Comparison of ENCODE assay signal across 13 mouse cellular contexts in genomic region chr10:44454111-44454510, GRCm38 (mm10).
"Had no signal": no experiment of that assay in that cellular context is flagged by ENCODE, and none has a peak within 500 bp of the region (broad histone marks: within the 10 kb centered on the region; RNA-seq: fewer than 3 reads in every experiment).

No protein-coding gene starts in this region.

- H3K36me3 ChIP-seq: limb, embryonic 12.5 days; midbrain, embryonic 10.5 days; neural tube, embryonic 15.5 days; stomach, embryonic 15.5 days had no signal

- H3K9me3 ChIP-seq: limb, embryonic 12.5 days; midbrain, embryonic 10.5 days; neural tube, embryonic 15.5 days; stomach, embryonic 15.5 days had no signal

- H3K9ac ChIP-seq: limb, embryonic 12.5 days; liver, embryonic 14.5 days; neural tube, embryonic 15.5 days; stomach, embryonic 15.5 days had no signal

- H3K27ac ChIP-seq: layer of hippocampus, adult 2 months; limb, embryonic 12.5 days; liver, embryonic 14.5 days; midbrain, embryonic 10.5 days; neural tube, embryonic 15.5 days; stomach, embryonic 15.5 days had no signal

- H3K4me2 ChIP-seq: limb, embryonic 12.5 days; neural tube, embryonic 15.5 days; stomach, embryonic 15.5 days had no signal

- DNase-seq: kidney, postnatal 10 days; kidney, postnatal 4 days; lung, adult 18-20 months; lung, postnatal 4 days; midbrain, embryonic 14.5 days; thymus, postnatal 14 days had no signal

- H3K4me3 ChIP-seq: layer of hippocampus, adult 2 months; limb, embryonic 12.5 days; midbrain, embryonic 10.5 days; myocyte; neural tube, embryonic 15.5 days; stomach, embryonic 15.5 days had no signal
